Mouse (Mus musculus): ENCODE data around the gene Frmd5.

- no peak for TF ChIP-seq CTCF (IDR thresholded peaks at IDR 0.05; ENCODE audit: low read depth)
- TF ChIP-seq EP300 (IDR thresholded peaks at IDR 0.05; ENCODE audit: low read depth), result no peak
Measured at GRCm38 (mm10) chr2:121610008-121610884, 196.6 kb downstream of the Frmd5 start.
